Mouse (Mus musculus) forebrain, embryonic 12.5 days (tissue): ENCODE measurements around the gene Cntfr. TPM values are rescaled to one million over a fixed set of nuclear protein-coding genes. Genes with fewer than 3 reads are reported as not detected.

Experiments
- ATAC-seq: fragments of 200-750 bp; cut with Nextera tagmentation; 2 replicates; pipeline ENCODE4 v1.8.0; 2017; ENCODE audit warnings: moderate TSS enrichment; ENCODE audit not compliant: low FRiP score
- H3K27ac ChIP-seq: fragments of 300-500 bp; sonication (generic); 2 replicates; pipeline ENCODE4 v1.5.1; 2016; ENCODE audit warnings: mild to moderate bottlenecking
- H3K27me3 ChIP-seq: fragments of 300-500 bp; sonication (generic); 2 replicates; pipeline ENCODE4 v1.6.1; 2016; ENCODE audit warnings: mild to moderate bottlenecking
- H3K36me3 ChIP-seq: fragments of 300-500 bp; sonication (generic); replicated peaks from 2 replicates; pipeline ENCODE4 v1.6.1; 2016; ENCODE audit warnings: mild to moderate bottlenecking
- H3K4me1 ChIP-seq: fragments of 300-500 bp; sonication (generic); 2 replicates; pipeline ENCODE4 v1.6.1; 2016
- H3K4me2 ChIP-seq: fragments of 300-500 bp; sonication (generic); 2 replicates; pipeline ENCODE4 v1.6.1; 2016; ENCODE audit warnings: mild to moderate bottlenecking, moderate library complexity
- H3K4me3 ChIP-seq: fragments of 300-500 bp; sonication (generic); replicated peaks from 2 replicates; pipeline ENCODE4 v1.5.1; 2016; ENCODE audit warnings: mild to moderate bottlenecking
- H3K9ac ChIP-seq: fragments of 300-500 bp; sonication (generic); 2 replicates; pipeline ENCODE4 v1.6.1; 2016; ENCODE audit warnings: mild to moderate bottlenecking
- H3K9me3 ChIP-seq: fragments of 300-500 bp; sonication (generic); 2 replicates; pipeline ENCODE4 v1.6.1; 2016
- WGBS: fragments of 180-500 bp; shearing (Covaris S2); methylation state at CpG from one replicate; pipeline ENCODE4 v1.1.7; 2016; 5-methylcytosine and 5-hydroxymethylcytosine counted together
- polyA plus RNA-seq: library from polyadenylated mRNA; unstranded; fragments of >200 nt; fragmentation: Nextera tagmentation; extraction: Ambion mirVana; gene quantifications from 2 replicates; pipeline ENCODE4 v1.2.1, GENCODE M21; 2016

Gene Cntfr
- polyA plus RNA-seq, 1 experiment from 2014 or later, result 21.9 TPM

DNA sequence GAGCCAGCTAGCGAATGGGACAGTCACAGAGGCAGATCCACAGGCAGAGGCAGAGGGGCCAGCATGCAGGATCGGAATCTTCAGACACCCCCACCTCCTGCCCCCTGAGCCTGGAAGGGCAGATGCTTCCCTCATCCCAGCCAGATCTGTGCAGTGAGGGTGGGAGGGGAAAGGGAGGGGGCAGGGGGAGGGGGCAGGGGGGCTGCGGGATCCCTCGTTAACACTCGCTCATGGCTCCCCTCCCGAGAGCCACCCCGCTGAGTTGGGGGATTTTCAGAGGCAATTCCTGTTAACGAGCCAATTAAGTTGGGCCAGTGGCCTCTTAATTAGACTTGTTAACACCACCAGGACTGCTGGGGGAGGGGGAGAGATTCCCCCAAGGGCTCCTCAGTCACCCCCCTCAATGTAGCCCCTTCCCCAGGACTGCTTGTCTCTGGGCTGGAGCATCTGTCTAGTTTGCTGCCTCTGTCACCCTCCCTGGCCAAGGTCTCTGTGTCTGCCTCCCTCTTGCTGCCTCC is 24.9 kb downstream of the Cntfr start:
- ATAC-seq, result peak; percentile 81
- Histone ChIP-seq H3K27me3 (peaks cover 10% of the 10 kb centered on the region; the same call in 1 of the 2 replicates), H3K4me1 (peaks cover 70% of the 10 kb centered on the region), H3K9ac (peak overlapping the region; percentile 48), H3K36me3 (peaks cover 28% of the 10 kb centered on the region), H3K4me2 (peak overlapping the region; percentile 38), H3K4me3 (peak overlapping the region; percentile 1), H3K9me3 (no peaks in the 10 kb centered on the region), H3K27ac (peak overlapping the region; percentile 94)
- 2% methylated on average over 8 of the region's 8 CpGs for WGBS

DNA sequence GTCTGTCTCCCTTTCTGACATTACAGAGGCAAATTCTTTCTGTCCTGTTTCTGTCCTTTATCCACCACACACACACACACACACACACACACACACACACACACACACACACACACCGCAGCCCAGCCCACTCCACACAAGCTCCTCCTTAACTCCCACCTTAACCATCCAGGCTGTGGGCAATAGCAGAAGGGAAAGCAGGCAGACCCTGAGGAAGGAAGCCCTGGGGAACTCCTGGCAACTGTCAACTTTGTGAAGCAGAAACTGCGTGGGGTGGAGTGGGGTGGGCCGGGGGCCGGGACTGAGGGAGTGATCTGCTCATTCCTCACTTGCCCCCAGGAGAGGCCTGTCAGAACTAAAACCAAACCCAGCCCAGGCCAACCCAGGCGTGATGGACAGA is 25.4 kb downstream of the Cntfr start:
- peak; percentile 36 for ATAC-seq
- H3K4me1 ChIP-seq, result peaks cover 65% of the 10 kb centered on the region
- 12% methylated on average over 5 of the region's 5 CpGs for WGBS

GRCm38 (mm10) chr4:41670836-41671235 is 26.1 kb downstream of the Cntfr start:
- H3K4me1 ChIP-seq, result peaks cover 61% of the 10 kb centered on the region
- peak overlapping the region; percentile 94 for H3K27ac ChIP-seq
- H3K4me2 ChIP-seq, result no peak overlapping the region
- no peak overlapping the region for H3K9ac ChIP-seq
- peaks cover 37% of the 10 kb centered on the region for H3K36me3 ChIP-seq
- 0 out of 2 replicates have a peak, but pooled peaks cover 5% of the 10 kb centered on the region for H3K27me3 ChIP-seq
- no peak overlapping the region for H3K4me3 ChIP-seq
- WGBS, result 76% methylated on average over 18 of the region's 18 CpGs
- H3K9me3 ChIP-seq, result no peaks in the 10 kb centered on the region
- no peak for ATAC-seq

More for the DNA sequence above, 25.4 kb downstream of the Cntfr start:
- H3K36me3 ChIP-seq, result peaks cover 33% of the 10 kb centered on the region
- peak overlapping the region; percentile 94 for H3K27ac ChIP-seq
- peak overlapping the region; percentile 38 for H3K4me2 ChIP-seq
- no peaks in the 10 kb centered on the region for H3K9me3 ChIP-seq
- H3K9ac ChIP-seq, result peak overlapping the region; percentile 48; the same call in 1 of the 2 replicates
- peak overlapping the region; percentile 1; the same call in 1 of the 2 replicates for H3K4me3 ChIP-seq
- H3K27me3 ChIP-seq, result peaks cover 10% of the 10 kb centered on the region; the same call in 1 of the 2 replicates

DNA sequence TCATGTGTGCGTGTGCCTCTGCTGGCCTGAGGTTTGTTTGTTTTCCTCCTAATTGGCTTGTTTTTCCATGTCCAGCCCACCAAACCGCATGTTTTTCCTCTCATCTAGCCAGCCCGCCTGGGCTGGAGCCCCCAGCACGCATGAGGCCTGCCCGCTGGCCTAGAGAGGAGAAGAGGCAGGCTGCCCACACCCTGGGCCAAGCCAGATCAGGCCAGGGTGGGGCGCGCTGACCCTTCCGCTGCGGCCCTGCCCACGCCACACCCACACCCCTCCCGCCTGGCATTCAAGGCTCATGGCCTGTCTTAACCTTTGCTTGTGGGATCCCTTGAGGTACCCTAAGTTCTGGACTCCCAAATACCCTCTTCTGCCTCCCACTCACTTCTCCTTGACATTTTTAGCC is 30.2 kb downstream of the Cntfr start:
- no peak overlapping the region for H3K9ac ChIP-seq
- peaks cover 70% of the 10 kb centered on the region for H3K36me3 ChIP-seq

GRCm38 (mm10) chr4:41665009-41665675 is 31.7 kb downstream of the Cntfr start:
- Histone ChIP-seq H3K9ac (peak overlapping the region; percentile 5; the same call in 1 of the 2 replicates), H3K4me1 (peaks cover 63% of the 10 kb centered on the region), H3K27ac (peak overlapping the region; percentile 15), H3K27me3 (peaks cover 14% of the 10 kb centered on the region), H3K36me3 (peaks cover 60% of the 10 kb centered on the region), H3K4me2 (0 out of 2 replicates have a peak overlapping the region, but pooled peaks have one; percentile 1), H3K4me3 (no peak overlapping the region), H3K9me3 (no peaks in the 10 kb centered on the region)
- no peak for ATAC-seq
- 10% methylated on average over 5 of the region's 8 CpGs for WGBS

More for the DNA sequence above, 30.2 kb downstream of the Cntfr start:
- H3K4me2 ChIP-seq, result no peak overlapping the region
- H3K4me1 ChIP-seq, result peaks cover 62% of the 10 kb centered on the region
- H3K27ac ChIP-seq, result no peak overlapping the region; the same call in 1 of the 2 replicates
- H3K9me3 ChIP-seq, result no peaks in the 10 kb centered on the region
- no peak for ATAC-seq
- H3K27me3 ChIP-seq, result peaks cover 14% of the 10 kb centered on the region
- no peak overlapping the region for H3K4me3 ChIP-seq
- WGBS, result 85% methylated on average over 11 of the region's 11 CpGs

DNA sequence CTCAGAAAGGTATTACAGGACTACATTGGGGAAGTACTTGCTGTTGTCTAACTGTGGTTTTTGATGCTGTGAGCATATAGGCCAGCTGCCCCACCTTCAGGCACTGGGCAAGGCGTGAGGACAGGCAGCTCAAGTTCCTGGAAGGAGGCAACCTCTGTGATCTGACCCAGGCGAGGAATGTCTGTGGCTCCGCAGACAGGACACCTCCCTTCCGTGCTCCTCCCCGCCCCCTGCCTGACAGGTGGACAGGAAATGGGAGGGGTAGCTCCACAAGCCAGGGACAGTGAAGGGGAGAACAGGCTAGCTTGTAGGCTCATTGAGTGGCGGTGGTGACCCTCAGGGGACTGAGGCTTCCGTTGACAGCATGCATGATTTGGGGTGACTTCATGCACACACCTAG is 32.4 kb downstream of the Cntfr start:
- Histone ChIP-seq H3K4me3 (no peak overlapping the region), H3K36me3 (peaks cover 59% of the 10 kb centered on the region), H3K9ac (no peak overlapping the region), H3K27ac (peak overlapping the region; percentile 15; the same call in 1 of the 2 replicates), H3K27me3 (peaks cover 14% of the 10 kb centered on the region), H3K4me1 (peaks cover 65% of the 10 kb centered on the region), H3K9me3 (no peaks in the 10 kb centered on the region), H3K4me2 (no peak overlapping the region)
- no peak for ATAC-seq
- WGBS, result 66% methylated on average over 7 of the region's 7 CpGs

- 70% methylated on average over 9 of the region's 9 CpGs for WGBS
- H3K9ac ChIP-seq, result 0 out of 2 replicates have a peak overlapping the region, but pooled peaks have one; percentile 21
- no peak overlapping the region; the same call in 1 of the 2 replicates for H3K4me2 ChIP-seq
- H3K27ac ChIP-seq, result no peak overlapping the region
- ATAC-seq, result no peak
- H3K9me3 ChIP-seq, result no peaks in the 10 kb centered on the region
- peaks cover 23% of the 10 kb centered on the region for H3K27me3 ChIP-seq
- no peak overlapping the region for H3K4me3 ChIP-seq
- peaks cover 74% of the 10 kb centered on the region for H3K4me1 ChIP-seq
- H3K36me3 ChIP-seq, result peaks cover 57% of the 10 kb centered on the region
These were observed 33.3 kb downstream of the Cntfr start for GRCm38 (mm10) chr4:41663614-41664013.

- 82% methylated on average over 11 of the region's 11 CpGs for WGBS
- H3K4me1 ChIP-seq, result peaks cover 81% of the 10 kb centered on the region
- H3K36me3 ChIP-seq, result peaks cover 60% of the 10 kb centered on the region
- ATAC-seq, result no peak
- H3K4me2 ChIP-seq, result no peak overlapping the region
- H3K27ac ChIP-seq, result no peak overlapping the region; the same call in 1 of the 2 replicates
- H3K9me3 ChIP-seq, result no peaks in the 10 kb centered on the region
- peaks cover 24% of the 10 kb centered on the region for H3K27me3 ChIP-seq
- no peak overlapping the region for H3K9ac ChIP-seq
- no peak overlapping the region for H3K4me3 ChIP-seq
These were observed 34.2 kb downstream of the Cntfr start for GRCm38 (mm10) chr4:41662723-41663122.

DNA sequence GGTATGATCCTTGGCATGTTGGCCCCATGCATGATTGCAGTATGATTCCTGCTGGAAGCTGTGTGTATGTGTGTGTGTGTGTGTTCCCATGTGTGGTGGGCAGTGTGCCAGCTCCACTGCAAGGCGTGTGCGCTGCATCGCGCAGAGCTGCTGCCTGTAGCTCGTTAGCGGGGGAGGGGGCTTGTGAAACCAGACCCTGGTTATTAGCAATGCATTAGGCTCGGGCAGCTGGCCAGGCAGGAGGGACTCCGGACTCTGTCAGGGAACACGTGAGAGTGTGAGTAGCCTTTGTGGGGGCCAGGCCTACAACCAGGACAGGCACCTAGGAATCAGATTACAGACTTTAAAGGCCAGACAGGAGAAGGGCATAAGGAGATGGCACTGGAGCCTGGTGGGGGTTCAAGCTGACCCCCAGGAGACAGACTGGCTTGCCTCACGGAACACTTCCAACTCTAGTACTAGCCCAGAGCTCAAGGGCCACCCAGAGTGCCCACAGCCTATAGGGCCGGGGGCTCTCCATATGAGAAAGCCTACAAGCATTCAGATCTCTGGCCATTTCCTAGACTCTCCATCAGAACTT is 35.9 kb downstream of the Cntfr start:
- Histone ChIP-seq H3K4me3 (no peak overlapping the region), H3K27me3 (peaks cover 18% of the 10 kb centered on the region), H3K27ac (peak overlapping the region; percentile 48), H3K4me2 (peak overlapping the region; percentile 2; the same call in 1 of the 2 replicates), H3K36me3 (peaks cover 63% of the 10 kb centered on the region), H3K9me3 (no peaks in the 10 kb centered on the region), H3K9ac (no peak overlapping the region), H3K4me1 (peaks cover 78% of the 10 kb centered on the region)
- peak; percentile 51; the same call in 1 of the 2 replicates for ATAC-seq
- WGBS, result 14% methylated on average over 11 of the region's 11 CpGs

DNA sequence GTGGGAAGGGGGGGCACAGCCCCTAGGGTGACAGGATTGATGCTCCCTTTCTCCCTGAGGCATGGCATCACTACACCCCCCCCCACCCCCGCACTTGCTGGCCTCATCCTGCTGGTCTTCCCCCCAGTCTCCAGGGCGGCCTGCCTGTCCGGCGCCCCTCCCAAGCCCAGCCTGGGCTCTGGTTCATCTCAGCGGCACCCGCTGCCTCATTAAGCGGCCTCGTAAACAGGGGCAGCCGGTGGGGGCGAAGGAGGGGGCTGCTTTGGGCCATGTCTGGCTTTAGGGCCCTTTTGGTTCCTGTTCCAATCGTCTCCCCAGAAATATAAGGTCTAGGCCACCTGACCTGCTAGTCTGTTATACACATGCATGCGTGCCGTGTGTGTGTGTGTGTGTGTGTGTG is 37.3 kb downstream of the Cntfr start:
- WGBS, result 53% methylated on average over 13 of the region's 13 CpGs
- Histone ChIP-seq H3K9me3 (no peaks in the 10 kb centered on the region), H3K4me2 (no peak overlapping the region), H3K4me1 (peaks cover 68% of the 10 kb centered on the region), H3K27ac (0 out of 2 replicates have a peak overlapping the region, but pooled peaks have one; percentile 53), H3K27me3 (peaks cover 18% of the 10 kb centered on the region), H3K9ac (peak overlapping the region; percentile 42), H3K36me3 (peaks cover 57% of the 10 kb centered on the region), H3K4me3 (no peak overlapping the region)
- ATAC-seq, result no peak

DNA sequence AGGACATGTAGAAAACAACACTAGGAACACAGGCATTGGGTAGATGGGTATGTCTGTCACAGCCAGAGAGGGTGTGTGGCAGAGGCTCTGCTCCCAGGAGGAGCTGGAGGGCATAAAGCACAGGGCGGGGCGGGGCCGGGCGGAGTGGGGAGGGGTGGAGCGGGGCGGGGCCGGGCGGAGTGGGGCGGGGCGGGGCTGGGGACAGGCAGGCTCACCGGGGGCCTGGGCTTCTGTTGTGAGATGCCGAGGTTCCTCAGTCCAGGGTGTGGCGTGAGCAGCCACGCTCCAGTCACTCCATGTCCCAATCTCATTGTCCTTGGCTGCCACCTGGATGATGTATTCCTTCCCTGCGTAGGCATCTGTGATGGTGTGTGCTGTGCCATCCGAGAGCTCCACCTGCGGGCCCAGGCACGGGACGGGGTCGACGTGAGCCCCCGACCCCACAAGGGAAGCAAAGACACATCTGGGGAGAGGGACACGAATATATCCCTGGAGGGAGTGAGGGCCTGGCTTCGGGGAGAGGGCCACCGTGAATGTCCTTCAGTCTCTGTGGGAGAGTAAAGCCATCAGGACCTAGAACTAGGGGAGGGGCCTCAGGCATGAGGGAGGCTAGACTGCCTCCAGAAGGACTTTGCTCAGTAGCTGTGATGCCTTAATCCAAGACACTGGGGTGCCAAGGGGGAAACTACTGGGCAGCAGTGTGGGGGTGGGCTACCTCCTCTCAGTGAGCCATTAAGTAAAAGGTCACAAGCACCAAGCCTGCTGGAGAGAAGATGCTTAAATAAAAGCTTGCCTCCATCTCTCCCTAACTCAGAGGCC is 38.1 kb downstream of the Cntfr start:
- Histone ChIP-seq H3K27me3 (peaks cover 18% of the 10 kb centered on the region), H3K27ac (no peak overlapping the region), H3K36me3 (peaks cover 50% of the 10 kb centered on the region), H3K9ac (peak overlapping the region; percentile 42; the same call in 1 of the 2 replicates), H3K4me3 (no peak overlapping the region), H3K4me1 (peaks cover 67% of the 10 kb centered on the region), H3K4me2 (no peak overlapping the region), H3K9me3 (no peaks in the 10 kb centered on the region)
- 15% methylated on average over 24 of the region's 25 CpGs for WGBS
- 0 out of 2 replicates have a peak, but pooled peaks have one; percentile 34 for ATAC-seq
